Mouse (Mus musculus): Measurements from ENCODE around the gene Dnah2.

Gene Dnah2

DNA sequence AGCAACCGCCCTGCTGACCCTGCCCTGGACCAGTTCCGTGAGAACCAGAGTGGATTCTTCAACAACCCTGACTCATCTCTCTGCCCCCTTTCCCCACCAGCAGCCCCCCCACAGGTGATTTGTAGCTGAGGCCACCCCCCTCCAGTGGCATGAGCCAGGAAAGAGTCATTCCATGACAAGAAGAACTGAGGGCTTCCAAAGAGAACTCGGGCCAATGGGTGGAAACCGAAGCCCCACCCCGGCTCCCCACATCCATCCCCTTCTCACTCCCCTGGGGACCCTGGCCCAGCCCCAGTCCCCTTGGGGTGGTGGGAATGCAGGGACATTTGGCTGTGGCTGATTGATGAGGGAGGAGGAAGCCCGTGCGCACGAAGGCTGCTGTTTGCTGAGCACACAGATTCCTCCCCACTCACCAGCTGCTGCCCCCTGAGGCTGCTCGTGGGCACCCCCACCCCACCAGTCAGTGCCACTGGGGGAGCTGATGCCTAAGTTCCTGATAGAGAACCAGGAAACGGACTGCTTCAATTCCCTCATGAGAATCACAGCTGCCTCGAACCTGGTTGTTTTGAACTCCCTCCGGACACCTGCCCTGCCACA lies at the start of gene Dnah2:
Dnah2 (minus strand) TSS at position 51 of the 597 bp plus-strand sequence.
- no peak for DNase-seq (ENCODE audit: low spot score in 2 of 2)

DNA sequence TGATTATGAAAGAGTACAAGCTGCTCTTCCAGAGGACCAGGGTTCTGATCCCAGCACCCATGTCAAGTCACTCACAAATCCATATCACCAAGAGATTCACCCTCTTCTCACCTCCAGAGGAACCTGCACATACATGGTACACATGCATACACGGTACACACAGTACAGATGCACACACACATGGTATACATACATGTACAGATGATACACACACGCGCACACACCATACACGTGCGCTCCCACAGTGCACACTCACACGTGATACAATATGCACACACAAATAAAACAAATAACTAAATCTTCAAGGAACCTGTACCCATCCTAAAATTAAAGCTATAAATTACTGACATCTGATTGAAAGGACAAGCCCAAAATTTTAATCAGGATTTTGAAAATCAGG lies 45.9 kb upstream of the Dnah2 start:
- DNase-seq (ENCODE audit: low spot score in 2 of 2): no peak

DNA sequence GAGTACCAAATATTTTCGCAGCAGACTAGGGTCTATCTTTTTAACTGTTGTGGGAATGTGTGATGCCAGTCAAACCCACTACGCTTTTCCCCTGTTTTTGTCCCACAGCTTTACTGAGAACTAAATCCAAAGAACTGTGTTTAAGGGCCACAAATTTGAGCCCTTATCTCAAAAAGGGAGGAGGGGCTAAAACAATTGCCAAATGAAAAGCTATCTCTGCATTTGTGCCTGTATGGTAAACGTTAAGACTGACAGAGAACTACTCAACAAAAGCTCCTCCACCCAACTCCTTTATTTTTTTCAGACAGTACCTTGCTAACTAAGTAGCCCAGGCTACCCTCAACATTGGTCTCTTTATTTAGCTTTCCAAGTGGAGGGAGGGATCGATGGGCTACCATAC lies 43.9 kb upstream of the Dnah2 start:
- no peak for DNase-seq (ENCODE audit: low spot score in 2 of 2)

DNA sequence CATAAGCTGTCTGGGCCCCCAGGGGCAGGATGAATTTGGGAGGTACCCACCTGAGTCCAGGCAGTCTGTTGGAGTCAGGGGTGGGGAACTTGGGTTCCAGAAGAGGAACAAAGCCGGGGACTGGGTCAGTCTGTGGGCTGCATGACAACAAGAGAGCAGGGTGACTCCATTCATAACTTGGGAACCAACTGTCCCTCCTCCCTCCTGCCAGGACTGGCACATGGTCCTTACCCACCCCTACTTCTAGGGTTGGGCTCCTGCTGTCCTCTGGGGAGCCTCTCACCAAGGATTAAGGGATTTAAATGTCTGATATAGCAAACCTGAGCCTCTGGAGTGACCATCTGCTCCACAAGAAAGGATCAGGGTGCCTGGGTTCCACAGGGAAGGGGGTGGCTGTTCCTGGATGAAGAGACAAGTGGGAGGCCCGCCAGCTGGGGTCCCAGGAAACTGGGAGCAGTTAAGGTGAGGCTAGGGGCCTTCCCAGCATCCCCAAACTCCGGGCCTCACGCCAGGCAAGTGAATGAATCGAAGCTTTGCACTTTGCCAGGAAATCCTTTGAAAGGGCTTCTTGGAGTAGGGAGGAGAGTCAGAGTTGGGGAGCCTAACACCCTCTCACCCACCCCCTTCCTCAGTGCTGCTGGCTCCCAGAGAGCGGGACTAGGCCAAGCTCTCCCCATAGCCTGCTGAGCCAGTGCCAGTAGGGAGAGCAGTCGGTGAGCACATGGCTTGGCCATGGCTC lies 43.2 kb upstream of the Dnah2 start:
- peak; percentile 74 to 76 for DNase-seq (ENCODE audit: low spot score in 2 of 2)

DNA sequence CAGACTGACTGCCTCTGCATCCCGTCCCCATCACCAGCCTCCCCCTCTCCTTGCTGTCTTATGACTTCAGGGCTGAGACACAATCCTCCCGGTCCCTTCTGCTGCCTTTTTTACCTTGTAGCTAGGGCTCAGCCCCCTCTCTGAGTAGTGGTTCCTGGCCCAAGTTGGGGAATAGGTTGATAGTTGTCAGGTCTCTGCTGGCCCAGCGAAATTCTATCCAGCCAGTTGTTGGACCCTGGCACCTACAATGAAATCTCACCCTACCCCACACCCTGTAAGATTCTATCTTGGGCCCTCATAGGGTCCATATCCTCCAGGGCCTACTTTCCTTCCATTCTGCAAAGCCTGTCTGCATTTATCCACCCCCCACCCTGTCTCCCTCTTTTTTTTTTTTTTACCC lies 42.5 kb upstream of the Dnah2 start:
- no peak for DNase-seq (ENCODE audit: low spot score in 2 of 2)

DNA sequence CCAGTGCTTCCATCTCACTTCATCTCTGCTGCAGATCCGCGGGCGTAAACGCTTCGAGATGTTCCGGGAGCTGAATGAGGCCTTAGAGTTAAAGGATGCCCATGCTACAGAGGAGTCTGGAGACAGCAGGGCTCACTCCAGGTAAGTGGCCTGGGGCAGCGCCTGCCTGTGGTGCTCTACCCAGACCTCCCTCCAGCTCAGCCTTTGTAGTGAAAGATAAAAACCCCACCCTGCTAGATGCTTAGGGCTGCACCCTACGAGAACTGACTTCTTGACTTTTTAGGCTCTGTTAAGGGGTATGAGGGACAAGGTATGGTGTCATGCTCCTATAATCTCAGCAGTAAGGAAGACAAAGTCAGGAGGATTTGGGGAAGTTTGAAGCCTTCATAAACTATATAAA lies 41.7 kb upstream of the Dnah2 start:
- no peak for DNase-seq (ENCODE audit: low spot score in 2 of 2)

DNA sequence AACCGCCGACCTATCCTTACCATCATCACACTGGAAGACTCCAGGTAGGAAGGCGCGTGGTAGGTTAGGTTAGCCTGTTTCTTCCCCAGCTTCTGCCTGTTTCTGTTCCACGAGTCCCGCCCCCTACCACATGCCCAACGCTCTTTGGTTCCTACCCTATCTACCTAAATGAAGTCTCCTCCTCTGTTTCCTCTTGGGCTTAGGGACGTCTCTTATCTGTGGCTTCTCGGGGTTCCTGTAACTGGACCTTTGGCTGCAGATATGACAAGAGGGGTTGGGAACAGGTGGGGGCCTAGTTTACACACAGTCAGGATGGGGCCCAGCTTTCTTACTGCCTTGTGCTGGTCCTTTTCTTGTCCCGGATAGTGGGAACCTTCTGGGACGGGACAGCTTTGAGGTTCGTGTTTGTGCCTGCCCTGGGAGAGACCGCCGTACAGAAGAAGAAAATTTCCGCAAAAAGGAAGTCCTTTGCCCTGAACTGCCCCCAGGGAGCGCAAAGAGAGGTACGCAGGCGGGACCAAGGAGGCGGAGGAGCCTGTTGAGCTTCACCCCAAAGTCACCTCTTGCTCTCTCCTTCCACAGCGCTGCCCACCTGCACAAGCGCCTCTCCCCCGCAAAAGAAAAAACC lies 40.4 kb upstream of the Dnah2 start:
- no peak for DNase-seq (ENCODE audit: low spot score in 2 of 2)

DNA sequence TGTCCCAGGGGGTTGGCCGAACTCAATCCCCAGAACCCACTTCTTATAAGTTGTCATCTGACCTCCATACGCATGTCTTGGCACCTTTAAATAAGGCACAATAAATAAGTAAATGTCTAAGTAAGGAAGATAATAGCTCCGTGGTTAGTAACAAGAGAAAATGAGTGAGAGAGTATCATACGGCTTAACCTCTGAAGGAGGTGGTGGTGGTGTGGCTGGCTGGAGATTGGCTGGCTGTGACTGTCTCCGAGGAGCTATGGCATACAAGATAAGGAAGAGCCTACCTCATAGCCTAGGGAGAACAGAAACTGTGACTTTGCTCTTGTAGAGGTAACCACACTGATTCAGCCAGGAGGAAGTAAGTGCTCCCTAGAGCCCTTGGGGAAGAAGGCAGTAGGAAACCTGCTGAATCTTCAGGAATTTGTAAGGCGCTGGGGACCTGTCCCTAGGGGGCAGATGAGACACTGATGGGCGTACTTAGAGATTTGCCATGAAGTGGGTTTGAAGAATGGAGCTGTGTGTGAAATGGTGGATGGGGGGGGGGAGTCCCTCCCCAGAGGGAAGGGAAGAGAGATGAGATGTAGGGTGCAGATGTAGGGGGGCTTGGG lies 36.9 kb upstream of the Dnah2 start:
- no peak for DNase-seq (ENCODE audit: low spot score in 2 of 2)

DNA sequence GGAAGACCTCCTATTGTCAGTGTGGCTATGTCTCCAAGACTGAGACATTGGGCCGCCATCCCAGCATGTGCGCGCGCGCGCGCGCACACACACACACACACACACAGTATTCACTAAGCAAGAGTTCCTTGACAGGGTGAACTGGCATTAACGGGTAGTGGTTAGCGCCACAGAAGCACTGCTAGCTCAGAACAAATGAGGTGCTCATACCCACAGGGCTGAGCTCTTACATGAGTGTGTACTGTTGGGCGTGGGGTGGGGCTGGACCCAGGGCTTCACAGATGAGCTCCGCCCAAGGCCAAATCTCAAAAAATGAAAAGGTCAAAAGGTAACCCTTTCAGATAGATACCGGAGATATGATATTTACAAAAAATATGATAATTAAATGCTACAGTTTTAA lies 36.0 kb upstream of the Dnah2 start:
- no peak for DNase-seq (ENCODE audit: low spot score in 2 of 2)

DNA sequence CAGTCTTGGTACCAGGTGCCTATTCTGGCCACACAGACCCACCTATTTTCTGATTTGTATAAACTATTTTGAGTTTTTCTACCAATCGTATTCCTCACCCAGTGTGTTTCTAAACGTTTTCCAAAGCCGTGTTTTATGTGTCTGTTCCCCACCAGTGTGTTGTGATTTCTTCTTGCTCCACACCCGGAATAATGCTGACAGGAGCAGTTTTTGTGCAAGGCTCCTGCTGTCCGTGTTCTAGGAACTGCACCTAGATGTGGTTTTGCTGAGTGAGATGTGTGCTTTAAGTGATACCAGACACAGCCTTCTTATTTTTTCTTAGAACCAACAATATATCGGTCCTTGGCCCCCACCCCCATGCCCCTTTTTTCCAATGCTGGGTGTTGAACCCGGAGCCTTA lies 35.1 kb upstream of the Dnah2 start:
- DNase-seq (ENCODE audit: low spot score in 2 of 2): no peak

DNA sequence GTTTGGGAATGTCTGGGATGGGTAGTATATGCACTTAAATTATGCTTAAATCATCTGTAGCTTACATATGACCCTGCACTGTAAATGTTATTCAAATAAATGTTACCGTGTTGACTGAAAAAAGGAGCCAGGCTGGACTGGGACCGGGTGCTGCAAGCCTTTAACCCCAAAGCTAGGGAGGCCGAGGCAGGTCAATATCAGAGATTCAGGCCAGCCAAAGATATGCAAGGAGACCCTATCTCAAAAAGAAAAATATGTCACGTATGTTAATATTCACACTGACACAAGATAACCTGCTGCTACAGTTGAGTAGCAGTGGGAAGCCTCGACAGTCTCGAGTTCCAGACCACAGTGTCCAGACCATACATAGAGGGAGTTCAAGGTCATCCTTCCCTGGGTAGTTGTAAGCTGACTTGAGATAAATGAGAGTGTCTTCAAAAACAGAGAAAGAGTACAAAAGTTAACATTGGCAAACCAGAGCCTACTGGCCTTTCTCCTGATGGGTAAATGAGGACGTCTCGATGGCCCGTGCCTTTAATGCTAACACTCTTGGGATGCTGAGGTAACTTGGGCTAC lies 33.4 kb upstream of the Dnah2 start:
- no peak for DNase-seq (ENCODE audit: low spot score in 2 of 2)

DNA sequence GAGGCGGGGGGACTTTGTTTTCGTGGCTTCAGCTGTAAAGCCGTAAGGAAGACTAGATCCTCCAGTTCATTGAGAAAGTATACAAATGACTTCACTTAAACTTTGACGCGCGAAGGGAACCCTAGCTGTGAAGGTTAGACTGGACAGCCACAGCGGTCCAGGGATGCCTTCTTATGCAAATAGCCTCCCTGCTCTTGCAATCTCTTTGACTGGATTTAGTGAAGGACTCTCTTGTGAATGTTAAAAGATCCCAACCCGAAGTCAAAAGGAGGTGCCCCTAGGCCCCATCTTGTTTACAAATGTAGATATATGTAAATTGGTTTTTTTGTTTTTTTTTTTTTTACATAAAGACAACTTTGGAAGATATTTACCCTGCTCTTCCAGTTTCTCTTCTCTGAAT lies 32.9 kb upstream of the Dnah2 start:
- no peak for DNase-seq (ENCODE audit: low spot score in 2 of 2)

DNA sequence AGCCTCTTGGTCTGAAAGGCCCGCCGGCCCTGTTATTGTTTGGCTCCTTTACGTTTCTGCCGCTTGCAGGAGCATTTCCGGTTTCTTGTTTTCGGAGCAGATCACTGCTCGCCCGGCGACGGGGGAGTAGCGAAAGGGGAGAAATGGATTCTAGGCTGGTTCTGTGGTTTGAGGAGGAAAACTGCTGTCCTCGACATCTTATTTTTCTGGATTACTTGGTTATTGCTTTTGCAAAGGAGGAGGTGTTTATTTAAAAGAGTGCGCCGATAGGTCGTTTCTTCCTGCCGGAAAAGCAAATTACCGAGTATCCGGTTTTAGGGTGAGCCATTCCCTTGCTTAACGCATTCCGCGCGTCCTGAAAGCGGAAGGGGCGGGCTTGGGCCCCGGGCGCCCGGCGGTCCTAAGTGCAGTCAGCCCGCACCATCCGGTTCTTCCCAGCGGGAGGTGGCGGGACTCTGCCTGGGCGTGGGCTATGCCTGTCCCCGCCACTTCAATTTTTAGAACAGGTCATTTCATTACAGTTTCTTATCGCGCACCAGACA lies 32.3 kb upstream of the Dnah2 start:
- DNase-seq (ENCODE audit: low spot score in 2 of 2): peak; percentile 87

DNA sequence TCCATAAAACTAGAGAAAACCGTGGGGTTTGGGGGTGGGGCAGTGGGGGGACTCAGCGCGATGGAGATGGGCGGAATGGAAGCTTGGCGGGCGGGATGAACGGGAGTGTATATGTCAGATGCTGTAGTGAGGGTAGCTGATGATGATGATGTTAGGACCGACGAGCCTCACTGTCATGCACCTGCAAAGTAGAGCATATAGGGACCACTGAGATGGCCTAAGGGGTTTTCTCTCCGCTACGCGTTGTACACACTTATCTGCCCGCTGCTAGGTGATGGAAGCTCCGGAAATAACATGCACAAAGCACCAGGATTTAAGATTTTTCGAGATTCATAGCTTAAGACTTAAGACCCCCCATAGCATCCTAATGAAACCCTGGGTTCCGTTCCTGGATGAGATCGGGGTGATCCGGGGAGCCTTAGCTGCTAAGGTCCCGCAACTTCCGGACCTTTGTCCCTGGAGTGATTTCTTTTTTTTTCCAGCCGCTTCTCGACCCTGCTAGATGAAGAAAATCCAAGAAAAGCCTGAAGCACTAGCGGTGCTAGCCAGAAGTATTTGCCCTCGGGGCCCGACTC lies 31.7 kb upstream of the Dnah2 start:
- DNase-seq (ENCODE audit: low spot score in 2 of 2): no peak

DNA sequence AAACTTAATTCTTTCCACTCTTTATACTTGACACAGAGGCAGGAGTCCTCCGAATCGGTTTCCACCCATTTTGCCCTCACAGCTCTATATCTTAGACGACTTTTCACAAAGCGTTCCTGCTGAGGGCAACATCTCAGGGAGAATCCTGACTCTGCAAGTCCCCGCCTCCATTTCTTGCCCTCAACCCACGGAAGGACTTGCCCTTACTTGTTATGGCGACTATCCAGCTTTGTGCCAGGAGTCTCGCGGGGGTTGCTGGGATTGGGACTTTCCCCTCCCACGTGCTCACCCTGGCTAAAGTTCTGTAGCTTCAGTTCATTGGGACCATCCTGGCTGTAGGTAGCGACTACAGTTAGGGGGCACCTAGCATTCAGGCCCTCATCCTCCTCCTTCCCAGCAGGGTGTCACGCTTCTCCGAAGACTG lies 31.2 kb upstream of the Dnah2 start, which contains the start of the genes Wrap53 and Trp53:
Wrap53 (minus strand) TSS at position 165 of the 424 bp plus-strand sequence.
Trp53 (plus strand) TSS at position 269 of the 424 bp plus-strand sequence.
- DNase-seq (ENCODE audit: low spot score in 2 of 2): peak; percentile 87 to 88

DNA sequence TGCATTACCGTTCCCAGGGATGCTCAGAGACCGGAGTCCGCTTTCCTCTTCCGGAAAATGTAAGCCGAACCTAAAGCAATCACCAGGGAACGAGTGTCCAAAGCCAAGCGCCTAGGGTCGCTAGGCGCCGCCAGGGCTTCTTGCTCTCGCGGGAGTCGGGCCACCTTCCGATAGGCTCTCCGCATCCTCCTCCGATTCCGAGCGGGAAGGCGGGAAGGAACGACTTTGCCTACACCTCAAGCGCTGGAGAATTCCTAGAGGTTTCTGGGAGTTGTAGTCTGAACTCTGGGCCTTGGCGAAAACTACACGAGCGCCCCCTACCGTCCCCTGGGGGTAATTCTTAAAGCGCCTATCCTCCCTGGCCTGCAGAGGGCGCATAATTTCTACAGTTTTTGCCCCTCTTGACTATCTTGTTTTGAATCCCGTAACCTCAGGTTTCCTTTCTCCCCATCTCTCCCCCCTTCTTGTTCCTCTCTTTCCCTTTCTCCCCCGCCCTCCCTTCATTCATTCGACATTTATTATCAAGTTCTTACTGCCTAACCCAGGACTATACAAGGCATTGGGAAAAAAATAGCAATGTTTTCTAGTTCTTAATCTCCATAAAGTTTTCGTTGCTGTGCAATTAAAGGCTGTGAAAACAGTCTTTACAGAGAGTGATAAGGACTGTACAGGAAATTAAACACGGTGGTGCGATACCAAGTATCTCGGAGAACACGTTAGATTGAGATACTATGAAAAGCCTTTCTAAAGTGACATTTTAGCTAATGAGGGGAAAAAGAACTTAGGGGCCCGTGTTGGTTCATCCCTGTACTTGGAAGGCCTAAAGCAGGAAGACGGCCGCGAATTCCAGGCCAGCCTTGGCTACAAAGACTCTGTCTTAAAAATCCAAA lies 30.5 kb upstream of the Dnah2 start:
- DNase-seq (ENCODE audit: low spot score in 2 of 2): peak; percentile 95

DNA sequence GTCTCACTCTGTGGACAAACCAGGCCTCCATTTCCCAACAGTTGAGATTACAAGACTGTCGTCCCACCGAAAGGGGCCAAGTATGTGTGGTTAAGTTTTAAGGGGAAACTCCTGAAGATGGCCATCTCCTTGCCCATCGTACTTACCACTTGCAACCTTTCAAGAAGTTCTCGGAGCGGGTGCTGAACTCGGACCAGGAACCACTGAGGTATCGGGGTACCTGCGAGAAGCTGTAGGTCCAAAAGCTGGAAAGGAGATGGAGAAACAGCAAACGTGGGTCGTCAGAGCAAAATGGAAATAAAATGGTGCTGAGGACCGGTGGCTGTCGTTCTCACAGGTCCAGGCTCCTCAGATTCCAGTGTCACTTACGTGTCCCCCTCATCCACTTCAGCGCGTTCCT lies 29.4 kb upstream of the Dnah2 start:
- no peak for DNase-seq (ENCODE audit: low spot score in 2 of 2)

DNA sequence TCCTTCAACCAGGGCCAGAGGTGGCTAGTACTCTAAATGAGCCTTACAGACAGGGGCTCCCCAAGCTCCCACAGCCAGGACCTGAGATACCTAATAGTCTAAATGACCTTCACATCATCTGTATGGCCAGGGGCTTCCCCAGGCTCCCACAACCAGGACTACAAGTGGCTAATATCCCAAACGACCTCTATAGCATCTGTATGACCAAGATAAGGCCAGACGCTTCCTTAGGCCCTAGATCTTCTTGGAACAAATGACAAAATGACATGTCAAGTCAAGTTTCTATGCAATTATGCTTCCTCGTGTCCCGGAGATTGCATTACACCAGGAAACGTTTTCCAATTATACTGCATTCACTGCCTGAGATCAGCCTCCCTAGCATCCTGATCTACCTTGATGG lies 27.4 kb upstream of the Dnah2 start:
- no peak for DNase-seq (ENCODE audit: low spot score in 2 of 2)

DNA sequence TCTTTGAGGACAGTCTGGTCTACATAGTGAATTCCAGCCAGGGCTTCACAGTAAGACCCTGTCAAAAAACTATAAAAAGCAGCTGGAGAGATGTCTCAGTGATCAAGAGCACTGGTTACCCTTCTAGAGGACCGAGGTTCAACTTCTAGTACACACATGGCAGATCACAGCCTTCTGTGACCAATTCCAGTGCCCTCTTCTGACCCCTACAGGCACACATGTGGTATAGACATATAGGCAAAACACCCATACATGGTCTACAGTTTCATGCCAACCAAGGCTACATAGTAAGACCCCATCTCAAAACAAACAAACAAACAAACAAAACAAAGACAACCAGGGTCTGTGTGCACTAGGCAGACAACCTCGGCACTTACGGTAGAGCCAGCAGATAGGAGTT lies 26.3 kb upstream of the Dnah2 start:
- no peak for DNase-seq (ENCODE audit: low spot score in 2 of 2)

DNA sequence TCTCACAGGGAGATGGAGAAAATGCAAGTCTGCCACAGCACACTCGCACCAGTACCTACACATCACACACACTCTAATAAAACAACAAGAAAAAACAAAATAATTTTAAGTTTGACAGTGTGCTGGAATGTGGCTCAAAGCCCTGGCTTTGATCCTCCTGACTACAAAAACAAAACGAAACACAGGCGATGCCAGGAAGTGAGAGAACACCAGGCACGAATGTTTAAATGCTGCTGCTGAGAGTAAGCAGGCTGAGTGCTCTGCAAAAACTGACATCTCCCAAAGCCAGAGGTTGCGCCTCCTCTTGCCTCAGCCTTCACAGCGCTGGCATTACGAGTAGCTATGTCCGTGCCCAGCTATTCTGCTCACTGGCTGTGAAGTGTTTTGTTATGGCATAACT lies 16.2 kb upstream of the Dnah2 start:
- DNase-seq (ENCODE audit: low spot score in 2 of 2): no peak

DNA sequence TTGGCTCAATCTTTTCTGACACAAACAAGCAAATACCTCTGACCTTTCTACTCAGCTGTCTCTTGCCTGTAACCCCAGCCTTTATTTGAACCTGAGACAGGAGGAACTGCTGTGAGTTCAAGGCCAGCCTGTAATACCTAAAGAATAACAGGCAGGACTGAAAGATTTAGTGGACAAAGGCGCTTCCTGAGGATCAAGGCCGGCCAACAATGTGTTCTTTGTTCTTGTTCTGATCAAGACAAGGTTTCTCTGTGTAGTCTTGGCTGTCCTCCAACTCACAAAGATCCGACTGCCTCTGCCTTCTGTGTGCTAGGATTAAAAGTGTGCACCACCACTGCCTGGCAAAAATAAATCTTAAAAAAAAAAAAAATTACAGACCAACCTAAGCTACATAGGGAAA lies 15.5 kb upstream of the Dnah2 start:
- no peak for DNase-seq (ENCODE audit: low spot score in 2 of 2)
